In the genomic region with DNA sequence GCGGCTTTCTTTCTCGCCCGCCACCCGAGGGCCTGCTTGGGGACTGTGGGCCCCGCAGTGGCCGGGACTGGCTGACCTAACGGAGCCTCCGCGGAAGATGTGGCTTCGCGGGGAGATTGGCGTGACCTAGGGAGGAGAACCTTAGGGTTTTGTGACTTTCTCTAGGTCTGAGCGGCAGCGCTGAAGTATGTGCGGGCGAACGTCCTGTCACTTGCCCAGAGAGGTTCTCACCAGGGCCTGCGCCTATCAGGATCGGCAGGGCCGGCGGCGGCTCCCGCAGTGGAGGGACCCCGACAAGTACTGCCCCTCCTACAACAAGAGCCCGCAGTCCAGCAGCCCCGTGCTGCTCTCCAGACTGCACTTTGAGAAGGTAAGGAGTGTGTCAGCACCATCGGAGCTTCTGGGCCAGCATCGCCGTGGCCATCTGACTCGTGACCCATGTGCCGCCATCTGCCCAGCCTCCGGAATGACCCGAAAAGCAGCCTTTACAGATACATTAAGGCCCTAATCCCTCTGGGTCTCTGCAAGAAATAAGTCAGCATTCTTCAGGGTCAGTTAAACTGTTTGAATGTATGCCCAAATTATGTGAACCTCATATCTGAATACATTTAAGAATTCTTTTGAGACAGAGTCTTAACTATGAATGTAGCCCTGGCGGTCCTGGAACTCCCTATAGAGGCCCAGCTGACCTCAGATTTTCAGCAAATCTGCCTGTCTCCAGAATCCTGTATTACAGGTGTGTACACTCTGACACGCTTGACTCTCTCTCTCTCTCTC, we compare ENCODE assay signal across 8 mouse cellular contexts. TPM values are rescaled to one million over a fixed set of nuclear protein-coding genes. Genes with fewer than 3 reads are reported as not detected.
DNase-seq lines count a peak whose midpoint lies in the region; ATAC-seq lines count a peak whose summit lies in the region.

No protein-coding gene starts in this region.

- ATAC-seq in erythroid progenitor cell, adult 5-6 weeks (replicated peaks; ENCODE audit: low FRiP score, poor library complexity, severe bottlenecking) = peak; percentile 65
- ATAC-seq in megakaryocyte-erythroid progenitor cell, adult 5-6 weeks (replicated peaks; ENCODE audit: low FRiP score, low TSS enrichment, poor library complexity, severe bottlenecking) = peak; percentile 77

- intact Hi-C loops in heart, postnatal 36 days (cut with DNase I) = loop anchor here (5.0 kb wide), 3 partner anchors 68 to 193 kb away; partner anchors contain the start of gene H1fx

- peaks cover 78% of the 10 kb centered on the region for H3K36me3 ChIP-seq in limb, embryonic 10.5 days

- H3K4me3 ChIP-seq in brown adipose tissue, adult 24 weeks (ENCODE audit: insufficient read depth, low read depth, low read length) = peak overlapping the region; percentile 100
- H3K4me3 ChIP-seq in limb, embryonic 10.5 days = peak overlapping the region; percentile 89

- no peaks in the 10 kb centered on the region for H3K9me3 ChIP-seq in limb, embryonic 10.5 days (replicated peaks)

- peaks cover 2% of the 10 kb centered on the region; the same call in 1 of the 2 replicates for H3K4me1 ChIP-seq in brown adipose tissue, adult 24 weeks (ENCODE audit: control insufficient read depth, insufficient read depth, insufficient read length, low read length)
- H3K4me1 ChIP-seq in limb, embryonic 10.5 days = peaks cover 18% of the 10 kb centered on the region

- no peaks in the 10 kb centered on the region for H3K27me3 ChIP-seq in limb, embryonic 10.5 days (ENCODE audit: low read depth, poor library complexity, severe bottlenecking)

- H3K27ac ChIP-seq in brown adipose tissue, adult 24 weeks (replicated peaks; ENCODE audit: low read depth, low read length) = peak overlapping the region; percentile 76
- peak overlapping the region; percentile 92 for H3K27ac ChIP-seq in limb, embryonic 10.5 days

- WGBS in limb, embryonic 10.5 days = 4% methylated on average over 35 of the region's 35 CpGs

- DNase-seq in gastrocnemius, adult 18-20 months (ENCODE audit: low spot score) = peak; percentile 43
- no peak for DNase-seq in gastrocnemius, adult 8-10 months (ENCODE audit: low spot score in 2 of 2)
- DNase-seq in heart, postnatal 36 days = peak; percentile 44 to 67
- peak; percentile 71 for DNase-seq in limb, embryonic 10.5 days (ENCODE audit: low spot score)
- DNase-seq in spleen, postnatal 4 days (ENCODE audit: low spot score in 2 of 2) = peak; percentile 44 to 82

RNA-seq across cellular contexts. Expression of gene Hmces, which starts 0.8 kb away (rescaled TPM):
- 1 to 10 TPM; 6.1 to 7.5 TPM for total RNA-seq in gastrocnemius, adult 18-20 months (2021)
- total RNA-seq in gastrocnemius, adult 8-10 months (2022) = 1 to 10 TPM; 3.6 to 6.9 (median 6.6) TPM
- polyA plus RNA-seq in brown adipose tissue, adult 24 weeks (2012; ENCODE audit: insufficient read depth, insufficient read length, missing spikeins) = 7.9 and 15.3 TPM in 2 replicates
- 13.0 and 21.4 TPM in 2 replicates for total RNA-seq in erythroid progenitor cell, adult 5-6 weeks (2015; ENCODE audit: low replicate concordance)
- 8.8 and 30.4 TPM in 2 replicates for total RNA-seq in erythroid progenitor cell, adult 5-6 weeks (2017; ENCODE audit: low replicate concordance)
- total RNA-seq in heart, postnatal 36 days (2021) = 1 to 10 TPM; 9.5 to 9.9 TPM
- 72.7 and 81.9 TPM in 2 replicates for polyA plus RNA-seq in limb, embryonic 10.5 days (2016; fragmentation: Nextera tagmentation; extraction: Ambion mirVana)
- total RNA-seq in megakaryocyte-erythroid progenitor cell, adult 5-6 weeks (2014; fragmentation: Nextera tagmentation) = 28.3 and 32.4 TPM in 2 replicates
- total RNA-seq in megakaryocyte-erythroid progenitor cell, adult 5-6 weeks (2017) = 32.0 and 34.1 TPM in 2 replicates

RNA-seq across cellular contexts. Expression of gene Copg1, which starts 26.9 kb away (rescaled TPM):
- total RNA-seq in gastrocnemius, adult 18-20 months (2021) = 10 to 100 TPM; 27.9 to 28.9 TPM
- total RNA-seq in gastrocnemius, adult 8-10 months (2022) = 10 to 100 TPM; 26.5 to 33.6 (median 28.8) TPM
- polyA plus RNA-seq in brown adipose tissue, adult 24 weeks (2012; ENCODE audit: insufficient read depth, insufficient read length, missing spikeins) = 40.1 and 45.5 TPM in 2 replicates
- 32.8 and 34.4 TPM in 2 replicates for total RNA-seq in erythroid progenitor cell, adult 5-6 weeks (2015; ENCODE audit: low replicate concordance)
- 35.5 and 44.9 TPM in 2 replicates for total RNA-seq in erythroid progenitor cell, adult 5-6 weeks (2017; ENCODE audit: low replicate concordance)
- 10 to 100 TPM; 41.6 to 42.2 TPM for total RNA-seq in heart, postnatal 36 days (2021)
- polyA plus RNA-seq in limb, embryonic 10.5 days (2016; fragmentation: Nextera tagmentation; extraction: Ambion mirVana) = 153 and 174 TPM in 2 replicates
- total RNA-seq in megakaryocyte-erythroid progenitor cell, adult 5-6 weeks (2014; fragmentation: Nextera tagmentation) = 76.8 and 84.9 TPM in 2 replicates
- total RNA-seq in megakaryocyte-erythroid progenitor cell, adult 5-6 weeks (2017) = 53.1 and 63.4 TPM in 2 replicates

Comparison
In these comparisons a context has a peak if more than half of its experiments do, and no peak if none do; other contexts are left out.
1. DNase-seq: peak in gastrocnemius, adult 18-20 months (single experiment), heart, postnatal 36 days (2 of 2), limb, embryonic 10.5 days (single experiment) and spleen, postnatal 4 days (2 of 2); none in gastrocnemius, adult 8-10 months (0 of 2).